In genomic region chr11:34339693-34340092, GRCm38 (mm10) we compare ENCODE assay signal across 23 mouse cellular contexts. TPM values are rescaled to one million over a fixed set of nuclear protein-coding genes. Genes with fewer than 3 reads are reported as not detected.
A peak's percentile ranks its signal among the peaks of the same experiment; 100 is the strongest.
DNase-seq lines count a peak whose midpoint lies in the region; ATAC-seq and TF ChIP-seq lines count a peak whose summit lies in the region.
"Had no signal": no experiment of that assay in that cellular context is flagged by ENCODE, and none has a peak within 500 bp of the region (broad histone marks: within the 10 kb centered on the region; RNA-seq: fewer than 3 reads in every experiment).

No protein-coding gene starts in this region.

- in situ Hi-C loops in CH12.LX (cut with MboI; ENCODE audit: low pct_ligation_motif_present, low pct_unique_long_range_greater_than_20kb, low sequenced_read_pairs): no loop called here

- TF ChIP-seq EP300 in CH12.LX (IDR thresholded peaks at IDR 0.05; ENCODE audit: low read length): no peak

- peaks cover 32 to 84% of the 10 kb centered on the region in 2 experiments for H3K36me3 ChIP-seq in CH12.LX (replicated peaks in 1 of 2; ENCODE audit: control insufficient read depth in 1 of 2, insufficient read depth in 1 of 2, low read length in 1 of 2)
- H3K36me3 ChIP-seq in embryonic facial prominence, embryonic 10.5 days (replicated peaks): no peaks in the 10 kb centered on the region
- no peaks in the 10 kb centered on the region for H3K36me3 ChIP-seq in embryonic facial prominence, embryonic 14.5 days (ENCODE audit: control insufficient read depth, insufficient read depth, low read length)
- H3K36me3 ChIP-seq in limb, embryonic 10.5 days: no peaks in the 10 kb centered on the region
- H3K36me3 ChIP-seq: embryonic facial prominence, embryonic 12.5 days; forebrain, embryonic 15.5 days; G1E had no signal

- no peak for DNase-seq in CH12.LX (ENCODE audit: extremely low read depth)
- no peak for DNase-seq in embryonic facial prominence, embryonic 10.5 days (ENCODE audit: low spot score)
- peak; percentile 51 for DNase-seq in embryonic facial prominence, embryonic 14.5 days (ENCODE audit: low spot score)
- DNase-seq in limb, embryonic 10.5 days (ENCODE audit: low spot score): no peak
- DNase-seq: adrenal gland, adult 8-10 months; adrenal gland, postnatal 14 days; adrenal gland, postnatal 36 days; cerebellum, adult 11 months; cerebellum, adult 18-20 months; cerebellum, adult 8-10 months; cerebellum, adult 9-11 months; cerebellum, postnatal 36 days; embryo, embryonic 11 days; forebrain, postnatal 0 days had no signal

- dilution Hi-C loops in CH12.LX (cut with MboI; ENCODE audit: extremely low pct_ligation_motif_present, extremely low pct_unique_long_range_greater_than_20kb, low sequenced_read_pairs): no loop called here

- peaks cover 25 to 46% of the 10 kb centered on the region in 2 experiments for H3K4me1 ChIP-seq in CH12.LX (ENCODE audit: control insufficient read depth in 1 of 2, insufficient read depth in 2 of 2)
- peaks cover 27% of the 10 kb centered on the region for H3K4me1 ChIP-seq in embryonic facial prominence, embryonic 10.5 days
- peaks cover 14% of the 10 kb centered on the region; the same call in 1 of the 2 replicates for H3K4me1 ChIP-seq in embryonic facial prominence, embryonic 14.5 days (ENCODE audit: control insufficient read depth, insufficient read depth, low read length)
- peaks cover 10% of the 10 kb centered on the region for H3K4me1 ChIP-seq in limb, embryonic 10.5 days

- no peaks in the 10 kb centered on the region for H3K27me3 ChIP-seq in CH12.LX (replicated peaks)
- no peaks in the 10 kb centered on the region for H3K27me3 ChIP-seq in embryonic facial prominence, embryonic 10.5 days (replicated peaks; ENCODE audit: low read depth, poor library complexity, severe bottlenecking)
- no peaks in the 10 kb centered on the region for H3K27me3 ChIP-seq in embryonic facial prominence, embryonic 14.5 days (replicated peaks; ENCODE audit: control insufficient read depth, insufficient read depth, low read length)
- H3K27me3 ChIP-seq in limb, embryonic 10.5 days (ENCODE audit: low read depth, poor library complexity, severe bottlenecking): no peaks in the 10 kb centered on the region
- H3K27me3 ChIP-seq: embryonic facial prominence, embryonic 12.5 days; forebrain, embryonic 13.5 days; forebrain, embryonic 15.5 days; Patski had no signal

- TF ChIP-seq RAD21 in CH12.LX (IDR thresholded peaks at IDR 0.05; ENCODE audit: low read depth, low read length): no peak

- no peak for TF ChIP-seq CTCF in CH12.LX (conservative IDR thresholded peaks at IDR 0.05 in 1 of 2, IDR thresholded peaks at IDR 0.05 in 1 of 2; ENCODE audit: low read depth in 2 of 2, low read length in 2 of 2)

- peaks cover 2% of the 10 kb centered on the region for H3K9me3 ChIP-seq in CH12.LX (replicated peaks; ENCODE audit: low read length)
- no peaks in the 10 kb centered on the region for H3K9me3 ChIP-seq in embryonic facial prominence, embryonic 10.5 days
- no peaks in the 10 kb centered on the region for H3K9me3 ChIP-seq in embryonic facial prominence, embryonic 14.5 days (ENCODE audit: control insufficient read depth, low read length)
- no peaks in the 10 kb centered on the region for H3K9me3 ChIP-seq in limb, embryonic 10.5 days (replicated peaks)
- H3K9me3 ChIP-seq: embryonic facial prominence, embryonic 12.5 days; forebrain, embryonic 13.5 days; forebrain, embryonic 15.5 days; G1E had no signal

- H3K4me2 ChIP-seq in CH12.LX (ENCODE audit: insufficient read depth, low read depth, poor library complexity, severe bottlenecking): no peak overlapping the region
- H3K4me2 ChIP-seq in embryonic facial prominence, embryonic 14.5 days (ENCODE audit: low read depth, low read length): no peak overlapping the region
- H3K4me2 ChIP-seq: embryonic facial prominence, embryonic 12.5 days; forebrain, embryonic 13.5 days; forebrain, embryonic 15.5 days had no signal

- no peak for TF ChIP-seq POLR2A in CH12.LX (IDR thresholded peaks at IDR 0.05; ENCODE audit: low read depth, low read length)

- 75% methylated on average over 5 of the region's 5 CpGs for WGBS in embryonic facial prominence, embryonic 10.5 days
- WGBS in embryonic facial prominence, embryonic 14.5 days: 59% methylated on average over 5 of the region's 5 CpGs
- WGBS in limb, embryonic 10.5 days: 85% methylated on average over 5 of the region's 5 CpGs

- ATAC-seq in embryonic facial prominence, embryonic 14.5 days (ENCODE audit: low read depth): peak; percentile 27; the same call in 1 of the 2 replicates
- no peak for ATAC-seq in megakaryocyte, adult 5-6 weeks (ENCODE audit: poor library complexity, severe bottlenecking)
- ATAC-seq: activated CD4-positive, CD25-positive, alpha-beta regulatory T cell, adult 4 months; forebrain, embryonic 13.5 days; forebrain, embryonic 15.5 days; forebrain, postnatal 0 days; Patski had no signal

- no peak overlapping the region for H3K9ac ChIP-seq in CH12.LX (ENCODE audit: insufficient read depth, low read depth)
- H3K9ac ChIP-seq in embryonic facial prominence, embryonic 14.5 days (ENCODE audit: low read depth, low read length): no peak overlapping the region
- H3K9ac ChIP-seq: embryonic facial prominence, embryonic 12.5 days; forebrain, embryonic 13.5 days; forebrain, embryonic 15.5 days; forebrain, postnatal 0 days had no signal

- no peak overlapping the region for H3K4me3 ChIP-seq in CH12.LX (replicated peaks in 1 of 3; ENCODE audit: low read depth in 2 of 3, low read length in 2 of 3, poor library complexity in 1 of 3)
- no peak overlapping the region for H3K4me3 ChIP-seq in embryonic facial prominence, embryonic 10.5 days
- no peak overlapping the region for H3K4me3 ChIP-seq in embryonic facial prominence, embryonic 14.5 days (ENCODE audit: low read depth, low read length)
- H3K4me3 ChIP-seq in limb, embryonic 10.5 days: no peak overlapping the region
- H3K4me3 ChIP-seq: embryonic facial prominence, embryonic 12.5 days; forebrain, embryonic 13.5 days; forebrain, embryonic 15.5 days had no signal

- no peaks in the 10 kb centered on the region for H3K79me2 ChIP-seq in CH12.LX (replicated peaks; ENCODE audit: control insufficient read depth, extremely low read depth, insufficient read depth, poor library complexity, severe bottlenecking)

- no peak overlapping the region for H3K27ac ChIP-seq in CH12.LX (ENCODE audit: insufficient read depth, low read depth)
- H3K27ac ChIP-seq in embryonic facial prominence, embryonic 10.5 days (replicated peaks): peak overlapping the region; percentile 35; the same call in 1 of the 2 replicates
- H3K27ac ChIP-seq in embryonic facial prominence, embryonic 14.5 days (replicated peaks; ENCODE audit: low read depth, low read length): no peak overlapping the region
- no peak overlapping the region for H3K27ac ChIP-seq in limb, embryonic 10.5 days
- H3K27ac ChIP-seq: embryonic facial prominence, embryonic 12.5 days; forebrain, embryonic 13.5 days; forebrain, embryonic 15.5 days had no signal

TF ChIP-seq in CH12.LX, 34 proteins besides CTCF, POLR2A, EP300 and RAD21:
- TF ChIP-seq MYC (IDR thresholded peaks at IDR 0.05; ENCODE audit: low read depth, low read length) (no peak), IRF4 (IDR thresholded peaks at IDR 0.05; ENCODE audit: low read depth, low read length) (peak; percentile 82), HCFC1 (IDR thresholded peaks at IDR 0.05; ENCODE audit: low read depth, low read length) (no peak), NELFE (IDR thresholded peaks at IDR 0.05; ENCODE audit: low read depth, low read length) (no peak), POLR2AphosphoS2 (IDR thresholded peaks at IDR 0.05; ENCODE audit: low read depth, low read length) (no peak), ETS1 (conservative IDR thresholded peaks at IDR 0.05; ENCODE audit: low read depth, low read length) (no peak), MAZ (IDR thresholded peaks at IDR 0.05; ENCODE audit: low read depth, low read length) (no peak), CHD1 (IDR thresholded peaks at IDR 0.05; ENCODE audit: low read depth, low read length) (peak; percentile 96), BHLHE40 (IDR thresholded peaks at IDR 0.05; ENCODE audit: low read depth, low read length) (peak; percentile 38; the same call in 1 of the 2 replicates), TCF12 (IDR thresholded peaks at IDR 0.05; ENCODE audit: low read depth, low read length) (no peak), E2F4 (IDR thresholded peaks at IDR 0.05; ENCODE audit: insufficient replicate concordance, low read depth, low read length) (no peak)
TF ChIP-seq in CH12.LX: peak in this region for 3.

RNA-seq across cellular contexts. Expression of gene Fam196b, which starts 25.1 kb away (rescaled TPM):
- total RNA-seq in CH12.LX (2012; rRNA removed) (0.38 and 0.42 TPM in 2 replicates), CH12.LX (2014; rRNA removed) (not detected in 2 replicates)
- polyA plus RNA-seq in CH12.LX (2012; ENCODE audit: insufficient read length, low read depth): 0.13 and 0.14 TPM in 2 replicates
- polyA plus RNA-seq in embryonic facial prominence, embryonic 10.5 days (2016; fragmentation: Nextera tagmentation; extraction: Ambion mirVana): 1.1 and 1.6 TPM in 2 replicates
- polyA plus RNA-seq in embryonic facial prominence, embryonic 14.5 days (2014; fragmentation: Nextera tagmentation; extraction: Ambion mirVana): 0.46 and 0.90 TPM in 2 replicates
- 0.25 and 0.54 TPM in 2 replicates for polyA plus RNA-seq in limb, embryonic 10.5 days (2016; fragmentation: Nextera tagmentation; extraction: Ambion mirVana)
- not detected in 2 replicates for total RNA-seq in megakaryocyte, adult 5-6 weeks (2015)
- total RNA-seq in megakaryocyte, adult 5-6 weeks (2017): 0.11 and 0.12 TPM in 2 replicates
- total RNA-seq: adrenal gland, adult 18-20 months; adrenal gland, postnatal 14 days had no signal
- polyA plus RNA-seq: C2C12, G1E, Patski had no signal
